Mouse (Mus musculus) embryonic facial prominence, embryonic 12.5 days (tissue): ENCODE measurements around the gene Prtg. TPM values are rescaled to one million over a fixed set of nuclear protein-coding genes. Genes with fewer than 3 reads are reported as not detected.

Experiments
- ATAC-seq: fragments of 200-750 bp; cut with Nextera tagmentation; 2 replicates; pipeline ENCODE4 v1.8.0; 2017; ENCODE audit not compliant: insufficient number of reproducible peaks, insufficient read depth, low FRiP score, low TSS enrichment
- H3K27ac ChIP-seq: fragments of 300-500 bp; sonication (generic); 2 replicates; pipeline ENCODE4 v1.5.1; 2016; ENCODE audit warnings: mild to moderate bottlenecking
- H3K27me3 ChIP-seq: fragments of 300-500 bp; sonication (generic); 2 replicates; pipeline ENCODE4 v1.6.1; 2016; ENCODE audit warnings: mild to moderate bottlenecking, moderate library complexity
- H3K36me3 ChIP-seq: fragments of 300-500 bp; sonication (generic); 2 replicates; pipeline ENCODE4 v1.6.1; 2016; ENCODE audit warnings: mild to moderate bottlenecking
- H3K4me1 ChIP-seq: fragments of 300-500 bp; sonication (generic); 2 replicates; pipeline ENCODE4 v1.6.1; 2016
- H3K4me2 ChIP-seq: fragments of 300-500 bp; sonication (generic); replicated peaks from 2 replicates; pipeline ENCODE4 v1.6.1; 2016; ENCODE audit warnings: mild to moderate bottlenecking, moderate library complexity
- H3K4me3 ChIP-seq: fragments of 300-500 bp; sonication (generic); 2 replicates; pipeline ENCODE4 v1.5.1; 2016; ENCODE audit warnings: mild to moderate bottlenecking
- H3K9ac ChIP-seq: fragments of 300-500 bp; sonication (generic); 2 replicates; pipeline ENCODE4 v1.6.1; 2016; ENCODE audit warnings: mild to moderate bottlenecking, moderate library complexity
- H3K9me3 ChIP-seq: fragments of 300-500 bp; sonication (generic); 2 replicates; pipeline ENCODE4 v1.6.1; 2016; ENCODE audit warnings: mild to moderate bottlenecking, moderate library complexity
- WGBS: fragments of 180-500 bp; shearing (Covaris S2); methylation state at CpG from one replicate; pipeline ENCODE4 v1.1.7; 2016; 5-methylcytosine and 5-hydroxymethylcytosine counted together
- polyA plus RNA-seq: library from polyadenylated mRNA; unstranded; fragments of >200 nt; fragmentation: Nextera tagmentation; extraction: Ambion mirVana; gene quantifications from 2 replicates; pipeline ENCODE4 v1.2.1, GENCODE M21; 2016

Prtg gene
- polyA plus RNA-seq, 1 experiment from 2014 or later: 2.1 TPM

GRCm38 (mm10) chr9:72889777-72890176, 83.1 kb downstream of the Prtg start:
- peaks cover 12% of the 10 kb centered on the region; the same call in 1 of the 2 replicates for H3K36me3 ChIP-seq

GRCm38 (mm10) chr9:72890499-72891085, 83.9 kb downstream of the Prtg start:
- Histone ChIP-seq H3K4me3 (no peak overlapping the region), H3K36me3 (peaks cover 15% of the 10 kb centered on the region; the same call in 1 of the 2 replicates), H3K9me3 (no peaks in the 10 kb centered on the region), H3K27me3 (no peaks in the 10 kb centered on the region), H3K4me1 (no peaks in the 10 kb centered on the region; the same call in 1 of the 2 replicates), H3K4me2 (peak overlapping the region; percentile 22; the same call in 1 of the 2 replicates), H3K27ac (peak overlapping the region; percentile 50), H3K9ac (no peak overlapping the region)
- peak; percentile 59; the same call in 1 of the 2 replicates for ATAC-seq
- 17% methylated on average over 10 of the region's 10 CpGs for WGBS

More at GRCm38 (mm10) chr9:72889777-72890176, 83.1 kb downstream of the Prtg start:
- Histone ChIP-seq H3K4me2 (no peak overlapping the region), H3K27me3 (no peaks in the 10 kb centered on the region), H3K9me3 (no peaks in the 10 kb centered on the region), H3K27ac (0 out of 2 replicates have a peak overlapping the region, but pooled peaks have one; percentile 50), H3K4me3 (no peak overlapping the region), H3K4me1 (no peaks in the 10 kb centered on the region; the same call in 1 of the 2 replicates), H3K9ac (no peak overlapping the region)
- no peak for ATAC-seq
- WGBS: 59% methylated on average over 1 of the region's 1 CpGs

DNA sequence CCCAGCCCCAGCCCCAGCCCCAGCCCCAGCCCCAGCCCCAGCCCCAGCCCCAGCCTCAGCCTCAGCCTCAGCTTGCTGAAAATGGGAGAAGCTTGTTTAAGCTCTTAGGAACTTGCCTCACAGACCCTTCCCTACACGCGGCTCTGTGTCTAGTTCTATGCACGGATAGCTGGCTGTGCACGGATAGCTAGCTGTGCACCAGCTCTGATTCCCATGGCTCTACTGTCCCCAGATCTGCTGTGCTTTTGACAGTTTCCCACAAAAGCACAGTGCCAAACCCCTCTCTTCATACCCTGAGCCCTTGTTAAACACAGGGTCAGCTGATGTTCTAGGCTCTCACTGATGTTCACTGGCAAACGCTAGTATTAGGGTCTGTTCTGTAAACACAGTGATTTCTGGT, 86.1 kb downstream of the Prtg start:
- WGBS: 91% methylated on average over 5 of the region's 5 CpGs
- ATAC-seq: no peak
- H3K4me3 ChIP-seq: no peak overlapping the region
- no peaks in the 10 kb centered on the region; the same call in 1 of the 2 replicates for H3K4me1 ChIP-seq
- no peak overlapping the region for H3K27ac ChIP-seq
- H3K27me3 ChIP-seq: no peaks in the 10 kb centered on the region
- no peaks in the 10 kb centered on the region for H3K9me3 ChIP-seq
- no peak overlapping the region for H3K4me2 ChIP-seq
- no peak overlapping the region for H3K9ac ChIP-seq
- H3K36me3 ChIP-seq: peaks cover 15% of the 10 kb centered on the region; the same call in 1 of the 2 replicates

DNA sequence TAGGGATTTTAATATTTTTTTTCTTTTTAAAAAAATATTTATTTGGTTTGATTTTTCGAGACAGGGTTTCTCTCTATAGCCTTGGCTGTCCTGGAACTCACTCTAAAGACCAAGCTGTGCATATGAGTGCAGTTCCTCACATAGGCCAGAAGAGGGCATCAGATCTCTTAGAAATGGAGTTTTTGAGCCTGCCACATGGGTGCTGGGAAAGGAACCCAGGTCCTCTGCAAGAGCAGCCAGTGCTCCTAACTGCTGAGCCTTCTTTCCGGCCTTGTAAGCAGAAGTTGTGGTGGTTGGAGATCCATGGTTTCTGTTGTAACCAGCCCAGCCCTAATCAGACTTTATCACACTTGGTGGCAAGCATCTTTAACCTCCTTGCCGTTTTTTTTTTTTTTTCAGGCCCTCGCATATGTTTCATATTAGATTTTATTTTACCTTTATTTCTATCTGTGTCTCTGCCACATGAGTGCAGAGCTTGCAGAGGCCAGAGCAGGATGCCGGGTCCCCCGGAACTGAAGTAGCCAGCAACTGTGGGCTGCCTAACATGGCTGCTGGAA, 88.2 kb downstream of the Prtg start:
- 93% methylated on average over 6 of the region's 6 CpGs for WGBS
- Histone ChIP-seq H3K27me3 (no peaks in the 10 kb centered on the region), H3K9me3 (no peaks in the 10 kb centered on the region), H3K27ac (no peak overlapping the region), H3K4me3 (no peak overlapping the region), H3K36me3 (peaks cover 15% of the 10 kb centered on the region; the same call in 1 of the 2 replicates), H3K9ac (no peak overlapping the region), H3K4me2 (no peak overlapping the region), H3K4me1 (no peaks in the 10 kb centered on the region; the same call in 1 of the 2 replicates)
- no peak for ATAC-seq

DNA sequence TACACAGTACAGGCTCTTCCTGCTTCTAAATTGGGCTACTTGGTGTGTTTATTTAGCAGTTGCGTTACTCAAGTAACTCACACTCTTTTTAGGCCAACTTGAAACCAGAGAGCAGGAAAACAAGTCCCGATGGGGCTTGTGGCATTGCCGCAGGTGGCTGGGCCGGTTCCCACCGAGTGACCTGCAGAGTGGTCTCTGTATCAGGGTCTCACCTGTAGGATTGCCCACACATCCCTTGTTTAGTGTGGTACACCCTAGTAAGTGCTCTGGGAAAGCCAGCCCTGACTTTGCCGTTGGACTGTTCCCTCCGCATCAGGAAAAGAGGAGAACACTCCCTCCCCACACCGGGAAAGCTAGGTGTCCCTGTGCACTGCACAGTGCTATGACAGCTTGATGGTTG, 95.4 kb downstream of the Prtg start:
- Histone ChIP-seq H3K4me1 (no peaks in the 10 kb centered on the region), H3K9ac (no peak overlapping the region), H3K4me2 (no peak overlapping the region), H3K27ac (no peak overlapping the region), H3K4me3 (no peak overlapping the region), H3K36me3 (0 out of 2 replicates have a peak, but pooled peaks cover 3% of the 10 kb centered on the region), H3K27me3 (no peaks in the 10 kb centered on the region), H3K9me3 (no peaks in the 10 kb centered on the region)
- WGBS: 62% methylated on average over 8 of the region's 8 CpGs
- ATAC-seq: no peak

GRCm38 (mm10) chr9:72902611-72903010, 95.9 kb downstream of the Prtg start:
- Histone ChIP-seq H3K4me2 (no peak overlapping the region), H3K27ac (no peak overlapping the region), H3K9me3 (no peaks in the 10 kb centered on the region), H3K4me3 (no peak overlapping the region), H3K27me3 (no peaks in the 10 kb centered on the region), H3K4me1 (no peaks in the 10 kb centered on the region), H3K9ac (no peak overlapping the region), H3K36me3 (0 out of 2 replicates have a peak, but pooled peaks cover 3% of the 10 kb centered on the region)
- WGBS: 95% methylated on average over 5 of the region's 5 CpGs
- ATAC-seq: no peak

DNA sequence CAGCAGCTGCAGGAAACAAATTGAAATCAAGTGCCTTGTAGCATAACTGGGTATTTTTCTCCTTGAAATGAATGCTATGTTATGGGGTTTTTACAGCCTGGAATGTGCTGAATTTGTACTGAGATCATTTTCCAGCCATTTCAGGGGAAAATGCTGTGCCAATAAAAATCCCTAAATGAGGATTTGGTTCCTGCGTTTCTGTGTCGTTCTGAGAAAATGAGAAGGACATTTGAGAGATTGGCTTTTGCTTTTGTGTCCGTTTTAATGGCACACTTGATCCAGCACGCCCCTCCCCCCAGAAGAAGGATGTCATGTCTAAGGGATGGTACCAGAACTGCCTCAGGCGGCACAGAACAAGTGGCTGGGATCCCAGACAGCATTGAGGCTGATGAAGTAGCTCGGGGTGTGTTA, 100.0 kb downstream of the Prtg start:
- ATAC-seq: no peak
- 0 out of 2 replicates have a peak overlapping the region, but pooled peaks have one; percentile 11 for H3K27ac ChIP-seq

GRCm38 (mm10) chr9:72911381-72911780, 104.7 kb downstream of the Prtg start:
- Histone ChIP-seq H3K9ac (no peak overlapping the region), H3K4me2 (no peak overlapping the region), H3K4me1 (no peaks in the 10 kb centered on the region), H3K9me3 (no peaks in the 10 kb centered on the region), H3K27me3 (no peaks in the 10 kb centered on the region), H3K27ac (no peak overlapping the region), H3K36me3 (0 out of 2 replicates have a peak, but pooled peaks cover 6% of the 10 kb centered on the region), H3K4me3 (no peak overlapping the region)
- ATAC-seq: no peak
- WGBS: 87% methylated on average over 2 of the region's 2 CpGs

More for the DNA sequence above, 100.0 kb downstream of the Prtg start:
- H3K4me2 ChIP-seq: no peak overlapping the region
- H3K9me3 ChIP-seq: no peaks in the 10 kb centered on the region
- H3K36me3 ChIP-seq: 0 out of 2 replicates have a peak, but pooled peaks cover 9% of the 10 kb centered on the region
- WGBS: 75% methylated on average over 6 of the region's 6 CpGs
- H3K9ac ChIP-seq: no peak overlapping the region
- H3K4me1 ChIP-seq: no peaks in the 10 kb centered on the region
- H3K27me3 ChIP-seq: no peaks in the 10 kb centered on the region
- H3K4me3 ChIP-seq: no peak overlapping the region

GRCm38 (mm10) chr9:72913551-72913950, 106.9 kb downstream of the Prtg start:
- 85% methylated on average over 6 of the region's 6 CpGs for WGBS
- no peak overlapping the region for H3K9ac ChIP-seq
- H3K27me3 ChIP-seq: no peaks in the 10 kb centered on the region
- H3K36me3 ChIP-seq: 0 out of 2 replicates have a peak, but pooled peaks cover under 1% of the 10 kb centered on the region
- no peak for ATAC-seq
- H3K4me3 ChIP-seq: no peak overlapping the region
- no peaks in the 10 kb centered on the region for H3K9me3 ChIP-seq
- no peak overlapping the region for H3K4me2 ChIP-seq
- no peaks in the 10 kb centered on the region for H3K4me1 ChIP-seq
- H3K27ac ChIP-seq: no peak overlapping the region

- H3K36me3 ChIP-seq: no peaks in the 10 kb centered on the region
- no peaks in the 10 kb centered on the region for H3K27me3 ChIP-seq
- H3K4me2 ChIP-seq: no peak overlapping the region
- no peak for ATAC-seq
- no peaks in the 10 kb centered on the region for H3K4me1 ChIP-seq
- H3K9ac ChIP-seq: no peak overlapping the region
- H3K4me3 ChIP-seq: no peak overlapping the region
- H3K27ac ChIP-seq: no peak overlapping the region
- H3K9me3 ChIP-seq: no peaks in the 10 kb centered on the region
- 72% methylated on average over 7 of the region's 7 CpGs for WGBS
These were observed 109.1 kb downstream of the Prtg start for GRCm38 (mm10) chr9:72915728-72916127.

DNA sequence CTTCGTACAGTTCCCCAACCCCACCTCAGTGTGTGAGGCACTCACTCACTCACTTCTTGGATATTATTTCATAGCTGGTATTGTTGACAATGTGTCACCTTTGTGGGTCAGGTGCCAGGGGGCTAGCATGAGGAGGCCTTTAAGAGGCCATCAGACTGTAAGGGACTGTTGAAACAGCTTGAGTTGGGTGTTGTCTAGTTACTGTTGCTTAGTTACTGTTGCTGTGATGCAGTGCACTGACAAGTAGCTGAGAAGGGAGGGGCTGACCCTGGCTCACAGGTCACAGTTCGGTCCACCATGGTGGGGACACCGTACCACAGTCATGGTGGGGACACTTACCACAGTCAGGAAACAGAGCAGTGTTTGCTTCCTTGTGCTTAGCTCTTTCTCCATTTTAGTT, 116.4 kb downstream of the Prtg start:
- no peak for ATAC-seq
- H3K27ac ChIP-seq: no peak overlapping the region
- H3K4me3 ChIP-seq: no peak overlapping the region
- no peak overlapping the region for H3K9ac ChIP-seq
- H3K4me1 ChIP-seq: peaks cover 17% of the 10 kb centered on the region
- H3K36me3 ChIP-seq: no peaks in the 10 kb centered on the region
- WGBS: 88% methylated on average over 3 of the region's 3 CpGs
- H3K4me2 ChIP-seq: no peak overlapping the region
- no peaks in the 10 kb centered on the region for H3K9me3 ChIP-seq
- no peaks in the 10 kb centered on the region for H3K27me3 ChIP-seq
